Mouse (Mus musculus) fibroblast of lung, adult 2 months (primary cell): ENCODE results near the gene Slit2.

Source experiments
- DNase-seq: peaks from one replicate; pipeline ENCODE4 v3.0.0-alpha.2; 2011; ENCODE audit warnings: low read depth

The Slit2 gene

DNA sequence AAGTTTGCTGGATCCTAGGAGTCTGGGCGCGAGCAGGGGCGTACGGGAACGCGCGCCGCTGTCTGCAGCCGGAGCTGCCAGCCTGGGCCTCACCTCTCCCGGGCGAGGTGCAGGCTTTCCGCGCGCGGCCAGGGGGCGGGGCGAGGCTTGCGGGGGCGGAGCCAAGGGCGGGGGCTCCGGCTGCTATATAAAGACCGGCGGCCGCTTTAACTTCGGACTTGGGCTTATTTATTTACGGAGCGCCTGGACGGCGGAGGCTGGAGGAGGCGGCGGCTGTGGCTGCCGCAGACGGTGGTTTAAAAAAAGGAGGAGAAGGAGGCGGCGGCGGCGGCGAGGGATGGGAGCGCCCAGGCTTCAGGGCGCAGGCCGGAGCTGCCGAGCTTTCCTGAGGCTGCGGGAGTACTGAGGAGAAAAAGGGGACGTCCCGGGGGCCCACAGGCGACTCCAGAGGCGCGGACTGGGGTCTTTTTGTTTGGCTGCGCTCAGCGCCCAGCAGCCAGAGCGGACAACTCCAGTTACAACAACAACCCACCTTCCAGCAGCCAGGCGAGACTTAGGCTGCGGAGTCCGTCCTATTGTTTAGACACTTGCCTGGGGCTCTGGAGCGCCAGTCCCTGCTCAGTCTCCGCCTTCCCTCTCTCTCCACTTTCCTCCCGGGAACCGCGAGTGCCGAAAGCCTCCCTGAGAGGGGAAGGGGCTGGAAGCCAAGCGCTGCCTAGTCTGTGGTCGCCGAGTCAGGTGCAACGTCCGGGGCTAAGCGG lies at the start of gene Slit2:
TSS of gene Slit2 (plus strand) at position 198 of the 761 bp plus-strand sequence.
- DNase-seq = no peak

- no peak for DNase-seq
These were observed 44.2 kb upstream of the Slit2 start for GRCm38 (mm10) chr5:47938586-47939372.

- no peak for DNase-seq
These were observed 26.5 kb upstream of the Slit2 start for GRCm38 (mm10) chr5:47956451-47956850.

DNA sequence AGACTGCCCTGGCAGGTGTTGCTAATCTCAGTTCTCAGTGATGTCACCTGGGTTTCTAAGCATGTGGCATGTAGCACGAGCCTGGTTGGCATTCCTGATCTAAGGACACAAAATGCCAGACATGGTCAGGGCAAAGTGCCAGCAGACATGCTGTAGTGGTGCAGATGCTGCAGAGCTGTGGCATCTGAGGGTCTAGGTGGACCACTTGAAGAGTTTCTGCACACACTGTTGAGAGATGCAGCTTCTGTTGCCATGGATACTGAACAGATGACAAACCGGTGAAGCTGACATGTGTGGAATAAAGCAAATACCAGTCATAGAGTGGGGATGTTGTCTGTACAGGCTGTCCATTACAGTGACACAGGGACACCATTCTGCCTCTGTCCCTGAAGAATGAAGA lies 7.1 kb upstream of the Slit2 start:
- DNase-seq = no peak

GRCm38 (mm10) chr5:47979371-47979770 lies 3.6 kb upstream of the Slit2 start:
- no peak for DNase-seq

DNA sequence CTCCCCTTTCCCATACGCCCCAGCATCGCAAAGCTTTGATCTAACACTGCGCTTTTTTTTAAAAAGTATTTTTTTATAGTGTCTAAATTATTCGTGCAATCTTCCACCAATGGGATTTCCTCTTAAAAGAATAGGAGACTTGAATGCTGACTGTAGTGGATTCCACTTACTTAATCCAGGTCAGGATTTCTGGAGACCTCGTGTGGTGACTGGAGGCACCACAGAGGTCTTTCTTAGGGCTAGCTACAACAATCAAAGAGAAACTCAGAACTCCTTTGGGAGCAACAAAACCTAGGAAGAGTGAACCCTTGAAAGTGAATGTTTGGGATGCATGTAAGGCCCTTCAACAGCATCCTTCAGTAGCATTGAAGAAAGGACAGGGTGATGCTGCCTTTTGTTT lies 2.5 kb upstream of the Slit2 start:
- no peak for DNase-seq

DNA sequence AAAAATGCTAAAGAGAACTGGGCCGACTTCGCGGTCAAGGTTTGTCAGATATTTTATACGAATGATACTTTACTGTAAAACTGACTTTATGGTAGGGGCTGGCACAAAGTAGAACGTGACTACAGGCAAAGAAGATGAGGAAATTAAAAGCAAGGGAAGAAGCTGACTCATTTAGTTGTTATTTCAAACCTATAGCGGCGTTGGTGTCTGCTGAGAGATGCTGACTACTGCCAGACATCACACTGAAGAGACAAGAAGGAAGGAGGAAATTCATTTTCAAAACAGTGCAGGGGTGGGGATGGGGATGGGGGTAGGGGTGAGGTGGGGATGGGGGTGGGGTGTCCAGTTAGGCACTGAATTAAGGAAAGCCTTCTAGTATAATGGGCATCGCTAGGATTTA lies 987 bp upstream of the Slit2 start:
- no peak for DNase-seq

DNA sequence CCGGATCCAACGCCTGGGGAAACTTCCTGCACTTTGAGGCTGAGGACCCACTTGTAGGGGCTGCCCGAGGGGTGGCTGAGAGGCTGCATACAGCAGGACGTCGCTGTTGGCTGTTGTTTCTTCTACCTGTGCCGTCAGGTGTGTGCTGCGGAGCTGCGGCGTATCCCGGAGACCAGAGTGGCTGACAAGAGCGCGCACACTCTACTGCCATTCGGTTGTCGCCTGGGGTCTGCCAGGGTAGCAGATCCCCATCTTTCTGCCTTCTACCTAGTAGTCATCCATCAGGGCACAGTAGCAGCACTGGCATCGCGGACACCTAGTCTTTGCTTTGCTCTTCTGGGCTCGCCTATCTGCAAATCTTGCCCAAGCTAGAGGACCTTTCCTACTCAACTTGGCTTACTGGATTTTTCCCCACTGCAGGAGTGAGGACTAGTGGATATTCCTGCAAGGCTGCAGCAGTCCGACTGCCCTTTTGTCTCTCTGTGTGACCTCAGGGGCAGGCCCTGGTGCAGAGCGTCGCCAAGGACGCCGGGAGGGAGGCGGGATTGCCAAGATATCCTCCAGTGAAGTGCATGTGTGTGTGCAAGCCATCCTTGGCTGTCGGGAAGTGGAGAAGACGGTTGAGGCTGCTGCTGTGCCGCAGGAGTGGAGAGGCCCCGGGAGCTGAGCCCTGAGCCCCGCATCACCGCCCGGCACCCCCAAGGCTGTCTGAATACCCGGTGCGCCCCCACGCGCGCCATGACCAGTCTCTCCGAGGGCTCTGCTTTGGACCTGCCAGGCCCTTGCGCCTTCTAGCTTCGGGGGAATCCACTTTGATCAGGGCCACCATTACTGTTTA lies 1.0 kb downstream of the Slit2 start:
- DNase-seq = no peak

DNA sequence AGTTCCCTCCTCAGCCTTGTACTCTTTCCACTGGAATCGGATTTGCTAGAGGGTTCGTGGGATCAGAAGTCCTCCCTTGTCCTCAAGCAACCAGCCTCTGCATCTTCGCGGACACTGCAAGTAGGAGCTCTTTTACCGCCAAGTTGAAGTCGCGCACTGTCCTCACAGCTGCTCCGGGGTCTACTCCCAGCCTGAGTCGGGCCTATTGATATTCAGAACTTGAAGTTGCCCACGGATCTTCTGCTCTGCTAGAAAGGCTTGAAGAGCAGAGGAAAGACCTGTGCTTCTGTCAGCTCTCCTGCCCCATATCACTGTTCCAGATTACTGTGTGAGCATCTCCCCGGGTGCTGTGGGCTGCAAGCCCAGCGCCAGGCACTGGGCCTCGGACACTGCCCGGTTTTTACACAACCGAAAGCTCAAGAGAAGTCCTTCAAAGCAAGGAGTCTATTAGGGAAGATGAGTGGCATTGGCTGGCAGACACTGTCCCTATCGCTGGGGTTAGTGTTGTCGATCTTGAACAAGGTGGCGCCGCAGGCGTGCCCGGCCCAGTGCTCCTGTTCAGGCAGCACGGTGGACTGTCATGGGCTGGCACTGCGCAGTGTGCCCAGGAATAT lies 1.8 kb downstream of the Slit2 start:
- DNase-seq = no peak

GRCm38 (mm10) chr5:47985198-47985631 lies 2.3 kb downstream of the Slit2 start:
- no peak for DNase-seq

DNA sequence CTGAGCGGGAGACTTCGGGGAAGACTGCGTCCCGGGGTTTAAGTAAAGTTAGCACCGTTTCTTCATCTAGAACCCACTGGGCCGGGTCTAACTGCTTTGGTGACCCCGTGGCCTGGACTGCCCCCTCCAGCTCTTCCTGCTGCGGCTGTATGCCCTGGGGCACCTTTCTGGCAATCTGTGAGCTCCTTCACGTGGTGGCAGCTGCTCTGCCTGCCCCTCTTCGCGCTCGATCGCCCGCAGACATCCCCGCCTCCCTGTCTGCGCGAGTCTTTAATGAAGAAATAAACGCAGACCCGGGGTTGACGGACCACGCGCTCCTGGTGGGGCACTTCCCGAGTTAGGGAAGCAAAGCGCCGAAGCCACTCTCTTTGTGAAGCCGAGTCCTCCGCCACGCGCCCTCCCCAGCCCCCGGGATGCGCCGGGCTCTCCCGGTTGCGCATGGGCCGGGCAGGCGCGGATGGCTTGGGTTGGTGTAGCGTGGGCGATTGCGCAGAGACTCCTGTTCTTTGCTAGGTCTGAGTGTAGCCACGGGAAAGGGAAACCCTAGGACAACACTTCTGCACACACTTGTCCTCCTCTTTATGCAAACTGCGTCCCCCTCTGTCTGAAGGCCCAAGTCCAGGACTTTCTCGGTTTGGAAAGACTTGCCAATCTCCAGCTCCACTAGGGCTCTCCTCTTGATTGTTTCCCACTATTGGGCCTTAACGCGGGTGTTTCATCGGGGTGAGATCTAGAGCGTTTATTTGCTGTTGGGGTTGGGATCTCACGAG lies 3.1 kb downstream of the Slit2 start:
- DNase-seq = no peak

DNA sequence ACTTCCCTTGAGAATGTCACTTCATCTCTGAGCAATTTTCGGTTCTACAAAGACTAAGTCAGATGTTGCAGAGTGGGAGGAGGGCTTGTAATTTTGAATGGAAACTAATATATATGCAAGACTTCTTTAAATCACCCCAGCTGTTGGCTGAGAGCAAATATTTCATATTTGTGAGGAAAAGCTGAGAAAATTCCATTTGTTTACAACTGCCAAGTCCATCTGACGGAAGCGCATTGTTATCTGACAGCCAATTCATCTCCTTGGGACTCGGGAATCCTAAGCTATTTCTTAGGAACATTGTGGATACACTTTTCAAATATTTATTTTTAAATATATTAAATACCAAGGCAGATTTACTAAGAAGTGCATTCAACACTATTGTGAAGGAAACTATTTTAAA lies 8.0 kb downstream of the Slit2 start:
- DNase-seq = no peak

DNA sequence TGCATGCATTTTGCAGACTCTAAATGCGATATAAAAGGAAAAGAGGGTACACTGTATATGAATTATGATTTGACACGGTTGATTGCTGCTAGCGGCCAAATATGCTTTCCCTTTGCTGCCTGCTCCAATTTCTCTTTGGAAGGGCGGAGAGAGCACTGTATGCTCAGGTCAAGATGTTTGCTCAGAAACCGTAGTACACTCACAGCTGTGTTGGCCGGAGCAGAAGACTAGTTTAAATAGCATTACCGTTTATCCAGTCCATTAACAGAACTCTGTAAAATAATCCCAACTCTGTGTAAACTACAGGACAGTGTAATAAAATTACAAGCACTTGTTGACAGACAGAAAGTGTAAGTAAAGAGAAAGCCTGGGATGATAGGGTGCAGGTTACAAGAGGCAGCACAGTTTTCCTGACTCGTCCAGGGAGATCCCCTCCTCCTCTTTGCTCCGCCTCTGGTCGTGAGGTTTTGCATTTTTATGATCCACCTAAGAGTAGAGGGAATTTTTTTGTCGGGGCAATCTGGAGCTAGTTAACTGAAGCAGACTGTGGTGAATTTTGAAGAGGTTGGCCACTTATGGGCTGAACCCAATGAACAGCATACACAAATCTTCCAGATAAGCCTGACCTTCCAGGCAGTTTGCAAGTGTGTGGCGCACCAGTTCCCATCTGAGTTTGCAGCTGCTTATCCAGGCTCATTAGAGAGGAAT lies 20.9 kb downstream of the Slit2 start:
- no peak for DNase-seq

DNA sequence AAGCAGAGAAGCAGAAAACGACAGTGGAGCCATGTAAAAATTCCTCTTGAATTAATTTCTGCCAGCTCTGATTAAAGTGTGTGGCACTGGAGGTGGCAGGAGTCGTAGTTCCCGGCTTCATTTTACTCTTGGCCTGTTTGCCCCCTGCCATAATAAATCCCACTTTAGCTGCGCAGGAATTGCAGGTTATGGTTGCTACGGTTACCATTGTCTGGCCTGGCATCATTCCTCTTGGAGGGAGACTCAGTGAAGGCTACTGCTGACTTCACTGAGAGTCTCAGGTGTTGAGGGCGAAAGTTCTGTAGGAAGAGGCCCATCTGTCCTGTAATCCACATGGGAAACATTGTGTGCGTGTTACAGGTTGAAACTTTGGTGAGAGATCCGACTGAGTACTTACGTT lies 22.6 kb downstream of the Slit2 start:
- DNase-seq = no peak

DNA sequence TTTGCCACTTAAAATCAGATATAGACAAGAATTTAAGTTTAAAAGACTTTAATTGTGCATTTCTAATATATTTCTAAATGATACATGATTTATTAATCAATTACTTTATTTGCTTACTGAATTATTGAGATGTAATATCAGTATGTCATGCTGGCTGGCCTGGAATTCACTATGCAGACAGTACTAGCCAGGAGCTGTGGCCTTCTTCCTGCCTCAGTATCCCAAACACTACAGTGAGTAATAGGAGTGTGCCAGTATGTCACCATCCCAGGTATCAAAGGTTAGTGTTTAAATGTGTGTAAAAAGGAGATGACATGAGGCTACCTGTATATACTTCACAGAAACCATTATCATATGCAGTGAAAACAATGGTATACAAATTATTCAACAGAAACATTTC lies 23.1 kb downstream of the Slit2 start:
- no peak for DNase-seq

- DNase-seq = no peak
These were observed 40.5 kb downstream of the Slit2 start for GRCm38 (mm10) chr5:48023441-48023840.

DNA sequence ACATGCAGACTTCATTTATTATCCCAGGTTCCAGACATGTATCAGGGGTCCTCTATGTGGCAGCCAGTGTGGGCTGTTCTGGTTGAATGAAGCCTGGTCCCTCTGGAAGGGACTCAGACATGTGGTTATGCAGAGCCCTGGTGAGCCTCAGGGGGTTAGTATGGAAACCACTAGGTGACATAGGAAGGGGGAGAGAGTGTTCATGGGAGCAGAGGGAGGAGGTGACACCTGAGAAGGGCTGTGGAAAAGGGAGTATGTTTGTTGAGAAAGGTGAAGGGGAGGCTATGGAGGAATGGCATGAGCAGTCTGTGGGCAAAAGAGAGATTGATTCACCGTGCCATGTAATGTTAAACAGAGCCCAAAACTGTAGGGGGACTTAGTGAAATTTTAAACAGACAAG lies 51.9 kb downstream of the Slit2 start:
- no peak for DNase-seq

DNA sequence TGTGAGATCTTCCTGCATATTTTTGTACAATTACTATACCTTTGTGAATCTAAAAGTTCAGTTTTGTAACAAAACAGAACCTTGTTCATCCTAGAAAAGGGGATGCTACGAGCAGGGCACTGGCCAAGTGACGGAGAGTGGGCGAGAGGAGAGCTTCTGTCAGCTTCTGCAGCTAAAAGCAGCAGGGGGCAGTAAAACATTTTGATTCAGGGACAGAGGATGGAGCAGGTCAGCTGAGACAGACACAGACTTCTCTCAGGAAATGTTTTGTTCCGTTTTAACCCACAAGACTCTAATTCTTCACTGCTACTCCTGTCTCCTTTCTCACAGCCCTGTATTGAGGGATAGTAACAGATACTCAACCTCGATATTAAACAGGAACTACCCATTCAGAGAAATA lies 55.1 kb downstream of the Slit2 start:
- DNase-seq = no peak

- no peak for DNase-seq
These were observed 66.2 kb downstream of the Slit2 start for GRCm38 (mm10) chr5:48048986-48049751.
